In the genomic region with DNA sequence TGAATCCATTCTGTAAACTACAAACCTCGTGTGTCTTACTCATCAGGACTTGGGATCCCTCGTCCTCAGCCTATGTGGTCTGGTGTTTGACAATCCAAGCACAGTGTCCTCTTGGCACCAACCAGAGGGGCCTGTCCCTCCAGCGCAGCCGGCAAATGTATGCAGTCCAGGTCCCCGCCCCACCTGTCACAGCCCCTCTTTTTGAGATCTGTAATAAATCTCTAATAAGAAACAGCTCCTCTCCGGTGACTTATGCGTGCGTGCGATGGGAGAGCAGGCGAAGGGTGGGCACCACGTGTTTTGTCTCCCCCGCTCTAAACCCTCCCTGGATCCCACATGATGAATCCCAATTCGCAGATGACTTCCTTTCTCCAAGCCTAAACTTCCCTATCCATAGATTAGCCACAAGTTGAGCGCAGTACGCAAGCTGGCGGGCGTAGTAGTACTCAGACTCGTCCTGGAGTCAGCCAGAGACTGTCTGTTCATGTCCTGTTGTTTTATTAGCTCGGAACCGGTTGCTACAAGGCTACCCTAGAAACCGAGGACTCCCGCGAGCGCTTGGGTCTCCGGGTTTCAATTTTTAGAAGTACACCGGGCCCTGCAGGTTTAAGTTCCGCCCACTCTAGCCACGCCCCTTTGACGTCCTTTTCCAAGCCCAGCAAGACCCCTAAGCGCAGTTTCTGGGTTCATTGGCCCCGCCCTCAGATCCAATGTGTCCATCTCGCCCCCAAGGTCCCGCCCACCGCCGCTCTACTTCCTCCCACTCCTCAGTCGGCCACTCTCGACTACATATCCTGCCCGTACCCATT, we compare ENCODE assay signal across 7 mouse cellular contexts. TPM values are rescaled to one million over a fixed set of nuclear protein-coding genes. Genes with fewer than 3 reads are reported as not detected.
DNase-seq lines count a peak whose midpoint lies in the region; ATAC-seq and TF ChIP-seq lines count a peak whose summit lies in the region.

No protein-coding gene starts in this region.

- no peak for TF ChIP-seq POLR2A in bone marrow macrophage, adult 2 months (IDR thresholded peaks at IDR 0.05; ENCODE audit: borderline replicate concordance, low read depth, low read length)

- ATAC-seq in intestine, embryonic 14.5 days (replicated peaks; ENCODE audit: low FRiP score, low TSS enrichment, low read depth): no peak; the same call in none of the 2 replicates

- H3K36me3 ChIP-seq in erythroblast, embryonic 14.5 days (ENCODE audit: control insufficient read depth): peaks cover 68% of the 10 kb centered on the region
- H3K36me3 ChIP-seq in intestine, embryonic 14.5 days (ENCODE audit: control insufficient read depth, insufficient read depth, low read length): peaks cover 47% of the 10 kb centered on the region

- H3K4me1 ChIP-seq in bone marrow macrophage, adult 2 months (ENCODE audit: control insufficient read depth, insufficient read depth, low read length): peaks cover 15% of the 10 kb centered on the region
- H3K4me1 ChIP-seq in erythroblast, embryonic 14.5 days (ENCODE audit: control insufficient read depth): peaks cover 74% of the 10 kb centered on the region
- H3K4me1 ChIP-seq in intestine, embryonic 14.5 days (replicated peaks; ENCODE audit: control insufficient read depth, insufficient read depth, low read length): peaks cover 31% of the 10 kb centered on the region

- no peaks in the 10 kb centered on the region for H3K9me3 ChIP-seq in erythroblast, embryonic 14.5 days (ENCODE audit: control insufficient read depth, low read length)
- H3K9me3 ChIP-seq in intestine, embryonic 14.5 days (ENCODE audit: control insufficient read depth, low read length): no peaks in the 10 kb centered on the region

- peak overlapping the region; percentile 37 for H3K9ac ChIP-seq in intestine, embryonic 14.5 days (ENCODE audit: low read length)

- H3K27me3 ChIP-seq in erythroblast, embryonic 14.5 days (ENCODE audit: control insufficient read depth): no peaks in the 10 kb centered on the region
- no peaks in the 10 kb centered on the region for H3K27me3 ChIP-seq in intestine, embryonic 14.5 days (replicated peaks; ENCODE audit: control insufficient read depth, insufficient read depth, low read length)

- H3K4me2 ChIP-seq in intestine, embryonic 14.5 days (ENCODE audit: low read length): peak overlapping the region; percentile 72

- TF ChIP-seq CTCF in bone marrow macrophage, adult 2 months (IDR thresholded peaks at IDR 0.05; ENCODE audit: low read depth, low read length): no peak

- H3K27ac ChIP-seq in bone marrow macrophage, adult 2 months (ENCODE audit: insufficient read depth, low read depth, low read length): peak overlapping the region; percentile 85
- H3K27ac ChIP-seq in intestine, embryonic 14.5 days (ENCODE audit: low read depth): peak overlapping the region; percentile 88

- under 1% methylated on average over 38 of the region's 38 CpGs for WGBS in intestine, embryonic 14.5 days

- peak; percentile 44 for DNase-seq in right cerebral cortex, postnatal 4 days
- no peak for DNase-seq in right cerebral cortex, postnatal 14 days
- DNase-seq in intestine, embryonic 14.5 days (ENCODE audit: low spot score): peak; percentile 99
- peak; percentile 27 for DNase-seq in lung, postnatal 36 days
- peak; percentile 98 for DNase-seq in testis, postnatal 10 days (ENCODE audit: low spot score)

- peak overlapping the region; percentile 58 for H3K4me3 ChIP-seq in bone marrow macrophage, adult 2 months (ENCODE audit: insufficient read depth, low read length)
- H3K4me3 ChIP-seq in erythroblast, embryonic 14.5 days (replicated peaks): peak overlapping the region; percentile 86
- H3K4me3 ChIP-seq in intestine, embryonic 14.5 days (ENCODE audit: low read depth, low read length): peak overlapping the region; percentile 97

RNA-seq across cellular contexts. Expression of a gene that starts 1.0 kb away (rescaled TPM):
- polyA plus RNA-seq in bone marrow macrophage, adult 2 months (2012; ENCODE audit: insufficient read depth, insufficient read length, missing spikeins): 18.1 and 18.2 TPM in 2 replicates
- polyA plus RNA-seq in erythroblast, embryonic 14.5 days (2012): 13.2 and 13.3 TPM in 2 replicates
- polyA plus RNA-seq in intestine, embryonic 14.5 days (2014; fragmentation: Nextera tagmentation; extraction: Ambion mirVana): 26.0 and 27.7 TPM in 2 replicates

RNA-seq across cellular contexts. Expression of a gene that starts 8.6 kb away (rescaled TPM):
- not detected in 2 replicates for polyA plus RNA-seq in bone marrow macrophage, adult 2 months (2012; ENCODE audit: insufficient read depth, insufficient read length, missing spikeins)
- polyA plus RNA-seq in erythroblast, embryonic 14.5 days (2012): 0.04 TPM in 1 of 2 replicates, not detected in the other
- polyA plus RNA-seq in intestine, embryonic 14.5 days (2014; fragmentation: Nextera tagmentation; extraction: Ambion mirVana): 22.3 and 23.6 TPM in 2 replicates

RNA-seq across cellular contexts. Expression of a gene that starts 23.1 kb away (rescaled TPM):
- not detected in 2 replicates for polyA plus RNA-seq in bone marrow macrophage, adult 2 months (2012; ENCODE audit: insufficient read depth, insufficient read length, missing spikeins)
- 0.01 TPM in 1 of 2 replicates, not detected in the other for polyA plus RNA-seq in erythroblast, embryonic 14.5 days (2012)
- polyA plus RNA-seq in intestine, embryonic 14.5 days (2014; fragmentation: Nextera tagmentation; extraction: Ambion mirVana): 0.07 and 0.11 TPM in 2 replicates

RNA-seq across cellular contexts. Expression of a gene that starts 27.2 kb away (rescaled TPM):
- 90.9 and 106 TPM in 2 replicates for polyA plus RNA-seq in bone marrow macrophage, adult 2 months (2012; ENCODE audit: insufficient read depth, insufficient read length, missing spikeins)
- polyA plus RNA-seq in erythroblast, embryonic 14.5 days (2012): 4.0 and 4.5 TPM in 2 replicates
- 57.3 and 57.5 TPM in 2 replicates for polyA plus RNA-seq in intestine, embryonic 14.5 days (2014; fragmentation: Nextera tagmentation; extraction: Ambion mirVana)

RNA-seq across cellular contexts. Expression of a gene that starts 28.6 kb away (rescaled TPM):
- 9.2 and 9.8 TPM in 2 replicates for polyA plus RNA-seq in bone marrow macrophage, adult 2 months (2012; ENCODE audit: insufficient read depth, insufficient read length, missing spikeins)
- polyA plus RNA-seq in erythroblast, embryonic 14.5 days (2012): 0.01 and 0.02 TPM in 2 replicates
- polyA plus RNA-seq in intestine, embryonic 14.5 days (2014; fragmentation: Nextera tagmentation; extraction: Ambion mirVana): 35.1 and 44.4 TPM in 2 replicates

Comparison
In these comparisons a context has a peak if more than half of its experiments do, and no peak if none do; other contexts are left out.
1. RNA of a gene that starts 8.6 kb away (polyA plus RNA-seq): 22.3 to 23.6 TPM in intestine, embryonic 14.5 days; 0.04 TPM in erythroblast, embryonic 14.5 days and not detected in bone marrow macrophage, adult 2 months; every median in the first group is over 10 times any median in the second.
2. Peak in every context shown above with its lines, with median percentiles within 50 percentile points of each other: H3K4me3 ChIP-seq.